Mouse (Mus musculus) lung, adult 2 months (tissue): Measurements from ENCODE around the gene Vmn1r55.
"Not testable (repeated sequence)": the region's sequence is repeated elsewhere in the genome, so short reads cannot be mapped to it uniquely, and the experiment has no call there.

Experiments used
- CTCF ChIP-seq: fragments of 200-500 bp; IDR thresholded peaks from 2 replicates; pipeline ENCODE4 v1.5.1; 2011; ENCODE audit warnings: mild to moderate bottlenecking, low read length, control low read depth; ENCODE audit not compliant: insufficient read depth
- POLR2A ChIP-seq: fragments of 200-500 bp; IDR thresholded peaks from 2 replicates; pipeline ENCODE4 v1.6.1; 2011; ENCODE audit warnings: low read depth, mild to moderate bottlenecking, control low read depth, low read length, borderline replicate concordance; ENCODE audit errors: extremely low read depth

GRCm38 (mm10) chr7:5079365-5080009 lies 70.0 kb downstream of the Vmn1r55 start:
- not testable (repeated sequence) for TF ChIP-seq CTCF, POLR2A
